ENCODE assay signal across 12 mouse cellular contexts in the genomic region with DNA sequence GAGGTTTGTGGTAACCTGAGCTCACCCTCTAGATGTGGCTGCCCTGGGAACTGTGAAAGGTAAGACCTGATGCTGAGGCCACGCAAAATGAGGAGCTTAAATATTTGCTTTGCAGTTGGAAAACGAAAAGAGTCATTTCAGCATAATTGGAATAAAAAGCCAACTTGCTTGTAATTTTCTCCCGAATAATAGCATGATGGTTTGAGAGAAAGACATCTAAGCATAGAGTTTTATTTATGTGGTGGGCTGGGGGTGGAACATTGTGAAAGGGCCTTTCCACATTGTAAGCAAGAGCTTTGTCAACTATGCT. TPM values are rescaled to one million over a fixed set of nuclear protein-coding genes. Genes with fewer than 3 reads are reported as not detected.
DNase-seq lines count a peak whose midpoint lies in the region; ATAC-seq and TF ChIP-seq lines count a peak whose summit lies in the region.
"Had no signal": no experiment of that assay in that cellular context is flagged by ENCODE, and none has a peak within 500 bp of the region (broad histone marks: within the 10 kb centered on the region; RNA-seq: fewer than 3 reads in every experiment).

No protein-coding gene starts in this region.

- DNase-seq in embryonic facial prominence, embryonic 10.5 days (ENCODE audit: low spot score), result no peak
- DNase-seq in hindbrain, embryonic 11.5 days (ENCODE audit: low spot score), result no peak
- DNase-seq in layer of hippocampus, postnatal 25 days (ENCODE audit: extremely low spot score in 1 of 2, low spot score in 1 of 2), result no peak
- DNase-seq: cerebellum, adult 2 months; kidney, adult 8-10 months had no signal

- no peaks in the 10 kb centered on the region for H3K27me3 ChIP-seq in embryonic facial prominence, embryonic 12.5 days
- no peaks in the 10 kb centered on the region for H3K27me3 ChIP-seq in embryonic facial prominence, embryonic 10.5 days (replicated peaks; ENCODE audit: low read depth, poor library complexity, severe bottlenecking)
- H3K27me3 ChIP-seq in hindbrain, embryonic 15.5 days, result no peaks in the 10 kb centered on the region
- no peaks in the 10 kb centered on the region for H3K27me3 ChIP-seq in hindbrain, embryonic 11.5 days (ENCODE audit: control insufficient read depth, insufficient read depth, low read length)
- H3K27me3 ChIP-seq in megakaryocyte, embryonic 14.5 days (replicated peaks), result no peaks in the 10 kb centered on the region
- no peaks in the 10 kb centered on the region for H3K27me3 ChIP-seq in small intestine, adult 2 months (ENCODE audit: control insufficient read depth, insufficient read depth, low read length)

- peaks cover 27% of the 10 kb centered on the region for H3K4me1 ChIP-seq in embryonic facial prominence, embryonic 12.5 days
- H3K4me1 ChIP-seq in embryonic facial prominence, embryonic 10.5 days, result peaks cover 40% of the 10 kb centered on the region
- peaks cover 20% of the 10 kb centered on the region for H3K4me1 ChIP-seq in hindbrain, embryonic 15.5 days (replicated peaks)
- no peaks in the 10 kb centered on the region for H3K4me1 ChIP-seq in hindbrain, embryonic 11.5 days (replicated peaks; ENCODE audit: control insufficient read depth, insufficient read depth, low read length)
- peaks cover 56% of the 10 kb centered on the region for H3K4me1 ChIP-seq in megakaryocyte, embryonic 14.5 days
- peaks cover 7% of the 10 kb centered on the region; the same call in 1 of the 2 replicates for H3K4me1 ChIP-seq in small intestine, adult 2 months (ENCODE audit: control insufficient read depth, insufficient read depth, insufficient read length, low read length)

- H3K4me3 ChIP-seq in embryonic facial prominence, embryonic 12.5 days, result no peak overlapping the region
- H3K4me3 ChIP-seq in embryonic facial prominence, embryonic 10.5 days, result no peak overlapping the region
- H3K4me3 ChIP-seq in hindbrain, embryonic 15.5 days, result no peak overlapping the region
- H3K4me3 ChIP-seq in hindbrain, embryonic 11.5 days (ENCODE audit: low read depth, low read length), result no peak overlapping the region
- H3K4me3 ChIP-seq in megakaryocyte, embryonic 14.5 days (replicated peaks), result peak overlapping the region; percentile 73
- H3K4me3 ChIP-seq in small intestine, adult 2 months (ENCODE audit: low read depth, low read length), result no peak overlapping the region

- no peak for ATAC-seq in embryonic facial prominence, embryonic 12.5 days (ENCODE audit: insufficient number of reproducible peaks, insufficient read depth, low FRiP score, low TSS enrichment)
- ATAC-seq in hindbrain, embryonic 15.5 days (ENCODE audit: low FRiP score, low read depth), result no peak
- no peak for ATAC-seq in hindbrain, embryonic 11.5 days (ENCODE audit: low FRiP score)
- no peak for ATAC-seq in megakaryocyte, adult 5-6 weeks (ENCODE audit: poor library complexity, severe bottlenecking)
- ATAC-seq: activated CD4-positive, CD25-positive, alpha-beta regulatory T cell, adult 4 months had no signal

- 64% methylated on average over 3 of the region's 3 CpGs for WGBS in embryonic facial prominence, embryonic 12.5 days
- 83% methylated on average over 3 of the region's 3 CpGs for WGBS in embryonic facial prominence, embryonic 10.5 days
- WGBS in hindbrain, embryonic 15.5 days, result 88% methylated on average over 3 of the region's 3 CpGs
- 90% methylated on average over 3 of the region's 3 CpGs for WGBS in hindbrain, embryonic 11.5 days
- WGBS in small intestine, adult 2 months, result 73% methylated on average over 3 of the region's 3 CpGs

- 0 out of 2 replicates have a peak overlapping the region, but pooled peaks have one; percentile 2 for H3K27ac ChIP-seq in embryonic facial prominence, embryonic 12.5 days
- H3K27ac ChIP-seq in embryonic facial prominence, embryonic 10.5 days (replicated peaks), result no peak overlapping the region
- H3K27ac ChIP-seq in hindbrain, embryonic 15.5 days (replicated peaks), result no peak overlapping the region
- no peak overlapping the region for H3K27ac ChIP-seq in hindbrain, embryonic 11.5 days (ENCODE audit: low read depth, low read length)
- 0 out of 2 replicates have a peak overlapping the region, but pooled peaks have one; percentile 46 for H3K27ac ChIP-seq in small intestine, adult 2 months (ENCODE audit: insufficient read depth, low read depth, low read length)
- H3K27ac ChIP-seq: layer of hippocampus, adult 2 months had no signal

- TF ChIP-seq POLR2A in small intestine, adult 2 months (IDR thresholded peaks at IDR 0.05; ENCODE audit: low read depth, low read length), result no peak

- no peak for TF ChIP-seq CTCF in small intestine, adult 2 months (IDR thresholded peaks at IDR 0.05; ENCODE audit: extremely low read depth, insufficient read length, insufficient replicate concordance, low read depth, low read length)

- no peak overlapping the region for H3K9ac ChIP-seq in embryonic facial prominence, embryonic 12.5 days
- H3K9ac ChIP-seq in hindbrain, embryonic 15.5 days, result no peak overlapping the region
- no peak overlapping the region for H3K9ac ChIP-seq in hindbrain, embryonic 11.5 days (ENCODE audit: low read depth, low read length)

- no peak overlapping the region for H3K4me2 ChIP-seq in embryonic facial prominence, embryonic 12.5 days (replicated peaks)
- peak overlapping the region; percentile 3; the same call in 1 of the 2 replicates for H3K4me2 ChIP-seq in hindbrain, embryonic 15.5 days
- no peak overlapping the region for H3K4me2 ChIP-seq in hindbrain, embryonic 11.5 days (replicated peaks; ENCODE audit: low read depth, low read length)

- H3K9me3 ChIP-seq in embryonic facial prominence, embryonic 12.5 days, result no peaks in the 10 kb centered on the region
- no peaks in the 10 kb centered on the region for H3K9me3 ChIP-seq in embryonic facial prominence, embryonic 10.5 days
- H3K9me3 ChIP-seq in hindbrain, embryonic 15.5 days, result no peaks in the 10 kb centered on the region
- no peaks in the 10 kb centered on the region for H3K9me3 ChIP-seq in hindbrain, embryonic 11.5 days (ENCODE audit: control insufficient read depth, low read length)
- no peaks in the 10 kb centered on the region for H3K9me3 ChIP-seq in megakaryocyte, embryonic 14.5 days

- no peaks in the 10 kb centered on the region for H3K36me3 ChIP-seq in embryonic facial prominence, embryonic 12.5 days
- 0 out of 2 replicates have a peak, but pooled peaks cover 3% of the 10 kb centered on the region for H3K36me3 ChIP-seq in embryonic facial prominence, embryonic 10.5 days (replicated peaks)
- H3K36me3 ChIP-seq in hindbrain, embryonic 15.5 days, result no peaks in the 10 kb centered on the region
- H3K36me3 ChIP-seq in hindbrain, embryonic 11.5 days (ENCODE audit: control insufficient read depth, insufficient read depth, low read length), result no peaks in the 10 kb centered on the region
- peaks cover 26% of the 10 kb centered on the region for H3K36me3 ChIP-seq in megakaryocyte, embryonic 14.5 days (replicated peaks; ENCODE audit: low read length)
- H3K36me3 ChIP-seq in small intestine, adult 2 months (ENCODE audit: control insufficient read depth, insufficient read depth, low read length), result no peaks in the 10 kb centered on the region

RNA-seq across cellular contexts. Expression of a gene that starts 3.0 kb away (rescaled TPM):
- polyA plus RNA-seq in embryonic facial prominence, embryonic 12.5 days (2016; fragmentation: Nextera tagmentation; extraction: Ambion mirVana), result 43.7 and 45.9 TPM in 2 replicates
- 23.6 and 24.2 TPM in 2 replicates for polyA plus RNA-seq in embryonic facial prominence, embryonic 10.5 days (2016; fragmentation: Nextera tagmentation; extraction: Ambion mirVana)
- 24.8 and 26.2 TPM in 2 replicates for polyA plus RNA-seq in hindbrain, embryonic 15.5 days (2015; fragmentation: Nextera tagmentation; extraction: Ambion mirVana)
- polyA plus RNA-seq in hindbrain, embryonic 11.5 days (2014; fragmentation: Nextera tagmentation; extraction: Ambion mirVana), result 27.0 and 28.4 TPM in 2 replicates
- polyA plus RNA-seq in megakaryocyte, embryonic 14.5 days (2012; ENCODE audit: insufficient read depth, low replicate concordance), result 0.86 and 2.2 TPM in 2 replicates
- total RNA-seq in megakaryocyte, adult 5-6 weeks (2015), result 77.4 and 84.3 TPM in 2 replicates
- total RNA-seq in megakaryocyte, adult 5-6 weeks (2017), result 94.6 and 108 TPM in 2 replicates
- 6.3 and 8.3 TPM in 2 replicates for polyA plus RNA-seq in small intestine, adult 2 months (2012; rRNA removed)
- 10 to 100 TPM; 74.7 to 86.3 TPM for total RNA-seq in layer of hippocampus, postnatal 25 days (2021)

Comparison
In these comparisons a context has a peak if more than half of its experiments do, and no peak if none do; other contexts are left out.
1. H3K27ac ChIP-seq: peak in embryonic facial prominence, embryonic 12.5 days (single experiment) and small intestine, adult 2 months (single experiment); none in embryonic facial prominence, embryonic 10.5 days (single experiment), hindbrain, embryonic 15.5 days (single experiment) and hindbrain, embryonic 11.5 days (single experiment).